Mouse (Mus musculus): ENCODE data around the gene Has3.
"Not testable (repeated sequence)": the region's sequence is repeated elsewhere in the genome, so short reads cannot be mapped to it uniquely, and the experiment has no call there.

Has3 gene

DNA sequence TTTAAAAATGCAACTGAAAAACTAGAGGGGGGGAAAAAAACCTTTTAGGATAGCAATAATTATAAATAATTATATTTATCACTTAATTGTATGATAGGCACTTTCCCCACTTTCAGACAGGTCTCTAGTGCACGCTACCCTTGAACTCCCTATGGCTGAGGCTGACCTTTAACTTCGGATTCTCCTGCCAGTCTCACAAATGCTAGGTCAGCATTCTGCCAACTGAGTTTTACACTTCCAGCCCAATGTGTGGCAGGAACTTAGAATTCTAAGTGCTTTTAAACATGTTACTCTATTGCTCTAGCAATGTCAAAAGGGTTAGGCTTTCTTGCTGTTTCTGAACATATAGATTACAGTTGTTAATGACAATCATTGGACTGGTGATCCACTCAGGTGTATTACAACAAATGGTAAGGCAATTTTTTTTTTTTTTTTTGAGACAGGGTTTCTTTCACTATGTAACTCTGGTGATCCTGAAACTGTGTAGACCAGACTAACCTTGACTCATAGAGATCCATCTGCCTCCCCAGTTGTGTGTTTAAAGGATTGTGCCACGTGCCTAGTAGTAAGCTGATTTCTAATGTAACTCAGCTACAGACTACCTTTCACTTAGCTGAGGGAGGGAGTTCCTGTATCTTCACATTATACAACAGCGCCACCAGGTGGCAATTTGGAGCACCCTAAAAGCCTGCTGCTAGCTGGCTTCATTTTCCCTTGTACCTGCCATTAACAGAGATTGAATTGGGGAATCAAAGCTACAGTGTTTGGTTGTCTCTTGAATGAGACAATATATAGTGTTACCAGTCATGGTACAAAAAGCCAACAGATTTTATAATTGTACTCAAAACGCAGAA is 17.5 kb downstream of the Has3 start:
- DNase-seq = peak; percentile 82

- no peak for DNase-seq
Measured at GRCm38 (mm10) chr8:106888803-106889202, 18.8 kb downstream of the Has3 start.

- peak; percentile 70 for DNase-seq
Measured at GRCm38 (mm10) chr8:106892210-106892805, 22.3 kb downstream of the Has3 start.

GRCm38 (mm10) chr8:106892806-106893451 is 22.9 kb downstream of the Has3 start:
- DNase-seq = peak; percentile 67

DNA sequence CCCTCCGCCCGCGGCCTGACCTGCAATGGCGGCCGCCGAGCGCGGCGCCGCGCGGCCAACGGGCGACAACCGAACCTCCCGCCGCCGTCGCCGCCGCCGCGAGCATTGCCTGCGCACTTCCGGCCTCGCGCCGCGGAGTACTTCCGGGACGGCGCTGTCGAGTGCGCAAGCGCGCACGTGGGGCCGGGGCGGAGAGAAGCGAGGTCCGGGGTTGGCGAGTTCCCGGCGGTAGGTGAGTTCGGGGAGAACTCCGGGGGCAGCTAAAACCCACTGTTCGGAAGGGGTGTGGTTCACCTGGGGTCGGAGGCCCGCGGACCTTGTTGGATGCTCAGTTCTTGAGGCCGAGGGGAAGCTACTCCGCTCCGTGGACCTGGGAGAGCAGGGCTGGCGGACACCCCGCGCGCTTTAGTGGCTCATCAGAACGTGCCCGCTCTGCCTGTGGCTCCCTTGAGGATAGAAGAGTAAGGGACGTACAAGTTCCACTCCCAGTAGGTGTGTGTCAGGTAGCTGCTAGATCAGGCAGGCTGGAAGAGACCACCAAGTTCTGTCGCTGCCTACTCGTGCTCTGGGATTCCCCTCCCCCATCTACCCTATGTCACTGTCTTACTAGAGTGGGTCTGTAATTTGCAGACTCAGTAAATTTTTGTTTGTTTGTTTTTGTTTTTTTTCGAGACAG is 23.6 kb downstream of the Has3 start, which contains the start of gene Utp4:
Gene Utp4, plus strand, starts transcription at position 156 of the 676 bp plus-strand sequence.
- DNase-seq = peak; percentile 90

- DNase-seq = no peak
Measured at GRCm38 (mm10) chr8:106899473-106899872, 29.4 kb downstream of the Has3 start.

DNA sequence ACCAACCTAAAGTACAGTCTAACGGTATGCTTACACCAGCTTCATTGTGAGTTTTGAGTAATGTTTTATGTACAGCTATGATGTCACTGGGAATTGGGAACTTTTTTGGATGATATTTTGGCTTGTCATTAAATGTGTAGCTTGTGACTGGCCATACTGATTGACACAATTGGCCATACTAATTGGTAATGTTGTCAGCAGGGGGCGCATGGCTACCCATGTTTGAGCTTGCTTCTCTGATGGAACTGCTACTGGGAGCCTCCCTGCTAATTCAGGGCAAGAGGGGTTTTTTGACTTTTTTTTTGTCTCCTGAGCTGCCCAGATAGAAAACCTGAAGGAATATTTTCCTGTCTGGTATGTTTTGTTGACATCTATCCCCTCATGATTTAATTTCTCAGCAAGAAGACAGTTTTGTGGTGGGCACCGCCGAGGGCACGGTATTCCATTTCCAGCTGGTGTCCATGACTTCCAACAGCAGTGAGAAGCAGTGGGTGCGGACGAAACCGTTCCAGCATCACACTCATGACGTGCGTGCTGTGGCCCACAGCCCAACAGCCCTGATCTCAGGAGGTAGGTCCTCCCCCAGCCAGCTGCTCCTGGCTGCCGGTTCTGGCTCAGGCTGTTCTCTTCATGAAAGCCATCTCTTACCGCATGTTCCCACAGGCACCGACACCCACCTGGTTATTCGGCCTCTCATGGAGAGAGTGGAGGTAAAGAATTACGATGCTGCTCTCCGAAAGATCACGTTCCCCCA is 35.9 kb downstream of the Has3 start:
- peak; percentile 40 for DNase-seq

GRCm38 (mm10) chr8:106906635-106907034 is 36.6 kb downstream of the Has3 start:
- DNase-seq = no peak

DNA sequence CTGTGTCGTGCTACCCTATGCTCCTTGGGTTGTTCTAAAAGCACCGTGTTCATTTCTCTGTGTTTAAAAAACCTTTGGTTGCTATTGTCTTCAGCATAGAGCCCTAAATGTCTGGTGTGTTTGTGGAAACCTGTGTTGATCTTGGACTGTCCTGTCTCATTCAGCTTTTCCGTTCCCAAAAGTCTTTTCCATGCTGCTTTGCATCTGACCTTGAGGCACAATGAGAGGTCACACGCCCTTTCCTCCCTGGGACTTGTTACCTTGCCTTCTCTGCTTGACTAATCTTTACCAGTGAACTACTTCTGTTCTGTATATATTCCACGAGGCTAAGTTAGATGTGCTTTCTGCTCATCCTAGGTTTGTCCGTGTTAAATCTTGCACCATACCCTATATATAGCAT is 37.4 kb downstream of the Has3 start:
- no peak for DNase-seq

GRCm38 (mm10) chr8:106908291-106908690 is 38.2 kb downstream of the Has3 start:
- no peak for DNase-seq

DNA sequence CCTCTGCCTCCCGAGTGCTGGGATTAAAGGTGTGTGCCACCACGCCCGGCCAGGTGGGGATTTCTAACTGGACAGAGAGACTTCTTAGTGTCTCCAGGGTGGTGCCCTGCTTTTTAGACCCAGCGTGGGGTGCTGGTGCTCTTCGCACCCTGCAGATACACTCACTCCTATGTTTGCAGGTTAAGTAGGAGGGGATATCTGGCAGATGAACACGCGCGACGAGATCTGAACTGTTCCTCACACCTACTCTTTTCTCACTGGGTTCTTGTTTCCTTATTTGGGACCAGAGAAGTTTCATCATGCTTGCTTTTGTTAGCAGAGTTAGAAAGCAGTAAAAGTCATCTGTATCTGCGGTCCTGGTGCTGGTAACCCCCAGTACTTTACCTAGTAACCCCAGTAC is 43.6 kb downstream of the Has3 start:
- no peak for DNase-seq

- DNase-seq = no peak
Measured at GRCm38 (mm10) chr8:106919721-106920394, 49.8 kb downstream of the Has3 start.

- no peak for DNase-seq
Measured at GRCm38 (mm10) chr8:106920395-106920741, 50.3 kb downstream of the Has3 start.

DNA sequence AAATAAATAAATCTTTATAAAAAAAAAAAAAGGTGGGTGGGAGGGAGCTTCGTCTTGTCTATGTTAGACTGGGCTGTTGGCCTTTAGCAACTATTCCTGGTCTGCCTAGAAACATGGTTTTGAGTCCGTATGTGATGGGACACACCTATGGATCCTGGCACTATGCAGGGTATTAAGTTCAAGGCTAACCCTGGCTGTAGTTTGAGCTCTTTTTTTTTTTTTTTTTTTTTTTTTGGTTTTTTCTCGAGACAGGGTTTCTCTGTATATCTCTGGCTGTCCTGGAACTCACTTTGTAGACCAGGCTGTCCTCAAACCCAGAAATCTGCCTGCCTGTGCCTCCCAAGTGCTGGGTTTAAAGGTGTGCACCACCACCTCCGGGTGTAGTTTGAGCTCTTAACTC is 54.0 kb downstream of the Has3 start:
- DNase-seq = no peak

DNA sequence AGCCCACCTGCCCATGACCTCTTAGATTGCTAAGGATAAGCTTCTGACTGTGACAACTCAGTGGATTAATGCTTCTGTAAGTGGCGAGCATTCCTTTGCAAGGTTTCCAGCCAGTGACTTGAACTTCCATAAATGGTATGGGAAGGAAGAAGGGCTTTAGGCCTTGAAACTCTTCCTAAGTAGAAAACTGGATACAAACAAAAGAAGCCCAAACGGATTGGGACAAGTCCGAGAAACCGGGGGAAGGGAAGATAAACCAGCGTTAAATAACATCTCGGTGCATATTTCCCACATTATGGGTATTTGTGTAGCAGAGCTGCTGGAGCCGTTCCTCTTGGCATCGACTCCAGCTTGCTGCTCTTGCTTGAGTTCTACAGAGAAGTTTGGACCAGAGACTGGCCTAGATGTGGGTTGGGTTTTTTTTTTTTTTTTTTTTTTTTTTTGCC is 54.9 kb downstream of the Has3 start:
- DNase-seq = no peak

DNA sequence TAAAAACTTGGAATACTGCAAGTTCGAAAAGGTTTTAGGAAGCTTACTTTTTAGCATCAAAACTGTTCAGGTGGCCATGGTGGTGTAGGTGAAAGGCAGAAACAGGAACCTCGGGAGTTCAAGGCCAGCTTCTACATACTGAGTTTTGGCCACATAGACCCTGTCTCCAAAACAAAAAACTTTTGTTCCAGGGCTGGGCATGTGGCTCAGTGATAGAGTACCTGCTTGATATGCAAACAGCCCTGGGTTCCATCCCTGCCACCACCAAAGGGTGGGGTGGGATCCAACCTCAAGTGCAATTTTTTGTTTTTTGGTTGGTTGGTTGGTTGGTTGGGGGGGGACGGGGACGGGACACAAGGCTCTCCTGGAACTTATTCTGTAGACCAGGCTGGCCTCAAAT is 55.4 kb downstream of the Has3 start:
- no peak for DNase-seq

- DNase-seq = peak; percentile 33
Measured at GRCm38 (mm10) chr8:106927247-106927646, 57.2 kb downstream of the Has3 start.

DNA sequence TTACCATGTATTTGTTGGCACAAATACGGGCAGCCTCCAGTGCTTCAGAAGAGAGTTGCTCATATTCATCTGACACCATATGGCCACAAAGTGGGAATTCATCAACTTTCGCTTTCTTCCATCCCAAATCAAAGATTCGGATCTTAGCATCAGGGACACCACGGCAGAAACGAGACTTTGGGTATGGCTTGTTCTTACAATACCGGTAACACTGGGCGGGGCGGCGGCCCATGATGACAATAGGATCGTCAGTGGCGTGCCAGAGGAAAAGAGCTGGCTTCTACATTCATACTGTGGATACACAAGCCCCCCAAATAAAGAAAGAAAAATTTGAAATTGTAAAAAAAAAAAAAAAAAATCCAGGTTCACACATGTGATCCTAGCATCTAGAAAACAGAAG is 58.1 kb downstream of the Has3 start:
- not testable (repeated sequence) for DNase-seq

GRCm38 (mm10) chr8:106929155-106929913 is 59.3 kb downstream of the Has3 start:
- no peak for DNase-seq

DNA sequence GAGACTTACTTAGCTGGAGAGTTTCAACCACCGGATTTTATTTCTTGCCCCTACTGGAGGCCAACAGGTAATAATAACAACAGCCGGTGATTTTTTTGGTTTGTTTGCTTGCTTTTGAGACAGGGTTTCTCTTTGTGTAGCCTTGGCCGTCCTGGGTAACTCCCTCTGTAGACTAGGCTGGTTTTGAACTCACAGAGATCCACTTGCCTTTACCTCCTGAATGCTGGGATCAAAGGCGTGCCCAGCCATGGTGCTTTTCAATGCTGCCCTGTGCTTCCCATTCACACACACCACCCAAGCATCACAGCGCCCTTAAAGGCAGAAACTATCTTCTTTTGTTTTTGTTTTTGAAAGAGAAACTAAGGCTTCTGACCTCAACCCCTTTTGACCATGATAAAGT is 59.9 kb downstream of the Has3 start:
- no peak for DNase-seq
